Mouse (Mus musculus): Measurements from ENCODE around the gene Trp53bp2. TPM values are rescaled to one million over a fixed set of nuclear protein-coding genes. Genes with fewer than 3 reads are reported as not detected.

The Trp53bp2 gene
- total and polyA plus RNA-seq, 3 experiments, result 2.6 to 15.1 TPM; not detected in 1

GRCm38 (mm10) chr1:182452473-182452872 is 43.5 kb downstream of the Trp53bp2 start:
- H3K36me3 ChIP-seq (ENCODE audit: control insufficient read depth in 1 of 2, insufficient read depth in 2 of 2, low read length in 2 of 2), result peaks cover 0 to 2% of the 10 kb centered on the region in 2 experiments; a peak in 1 of 4 replicates
- no peak overlapping the region for H3K4me3 ChIP-seq (ENCODE audit: control insufficient read depth in 1 of 2, insufficient read depth in 1 of 2, low read depth in 2 of 2, low read length in 2 of 2)
- no peak for DNase-seq (ENCODE audit: low read depth, low spot score)
- no peaks in the 10 kb centered on the region for H3K9me3 ChIP-seq (replicated peaks; ENCODE audit: insufficient read depth, low read length)
- H3K4me1 ChIP-seq (ENCODE audit: control insufficient read depth in 1 of 2, insufficient read depth in 2 of 2, low read length in 2 of 2), result no peaks in the 10 kb centered on the region
- no peak for TF ChIP-seq RCOR1 (IDR thresholded peaks at IDR 0.05; ENCODE audit: low read depth, low read length)
- no peak for TF ChIP-seq MEF2A (IDR thresholded peaks at IDR 0.05; ENCODE audit: extremely low read depth, insufficient replicate concordance, low read depth, low read length, poor library complexity, severe bottlenecking)
- TF ChIP-seq ZNF384 (IDR thresholded peaks at IDR 0.05; ENCODE audit: low read depth, low read length), result no peak
- TF ChIP-seq ETS1 (IDR thresholded peaks at IDR 0.05; ENCODE audit: low read depth, low read length), result no peak
- no peak for TF ChIP-seq POLR2A (IDR thresholded peaks at IDR 0.05; ENCODE audit: control insufficient read depth in 1 of 2, insufficient read depth in 1 of 2, low read depth in 1 of 2, low read length in 2 of 2, poor library complexity in 1 of 2)
- TF ChIP-seq NRF1 (IDR thresholded peaks at IDR 0.05; ENCODE audit: insufficient read depth, low read depth, low read length, poor library complexity, severe bottlenecking), result no peak
- TF ChIP-seq GABPA (IDR thresholded peaks at IDR 0.05; ENCODE audit: low read depth, low read length), result no peak
- TF ChIP-seq MAZ (IDR thresholded peaks at IDR 0.05; ENCODE audit: low read depth, low read length), result no peak
- TF ChIP-seq USF2 (IDR thresholded peaks at IDR 0.05; ENCODE audit: borderline replicate concordance in 1 of 2, insufficient read depth in 1 of 2, low read depth in 1 of 2, low read length in 2 of 2), result no peak
- no peak for TF ChIP-seq ZKSCAN1 (IDR thresholded peaks at IDR 0.05; ENCODE audit: low read depth, low read length)
- no peak for TF ChIP-seq ZC3H11A (IDR thresholded peaks at IDR 0.05; ENCODE audit: low read depth, low read length)
- no peak for TF ChIP-seq EP300 (IDR thresholded peaks at IDR 0.05; ENCODE audit: low read depth in 1 of 2, low read length in 2 of 2)
- TF ChIP-seq CTCF (IDR thresholded peaks at IDR 0.05 in 2 of 3, conservative IDR thresholded peaks at IDR 0.05 in 1 of 3; ENCODE audit: control insufficient read depth in 1 of 3, insufficient read depth in 1 of 3, low read depth in 2 of 3, low read length in 3 of 3, poor library complexity in 1 of 3, severe bottlenecking in 1 of 3), result no peak
- no peak for TF ChIP-seq NELFE (IDR thresholded peaks at IDR 0.05; ENCODE audit: low read depth, low read length)
- TF ChIP-seq MYC (IDR thresholded peaks at IDR 0.05; ENCODE audit: low read depth, low read length), result no peak
- no peak overlapping the region for H3K27ac ChIP-seq (ENCODE audit: control insufficient read depth, low read depth, low read length)
- no peaks in the 10 kb centered on the region for H3K79me2 ChIP-seq (ENCODE audit: control insufficient read depth, insufficient read depth, low read length, poor library complexity)
- H3K27me3 ChIP-seq (ENCODE audit: control insufficient read depth in 1 of 2, insufficient read depth in 2 of 2, low read length in 2 of 2), result no peaks in the 10 kb centered on the region
- H3K9ac ChIP-seq (ENCODE audit: control insufficient read depth, low read depth, low read length, poor library complexity, severe bottlenecking), result no peak overlapping the region

GRCm38 (mm10) chr1:182455080-182455479 is 46.1 kb downstream of the Trp53bp2 start:
- Histone ChIP-seq H3K4me1 (ENCODE audit: control insufficient read depth in 1 of 2, insufficient read depth in 2 of 2, low read length in 2 of 2) (no peaks in the 10 kb centered on the region), H3K4me3 (ENCODE audit: control insufficient read depth in 1 of 2, insufficient read depth in 1 of 2, low read depth in 2 of 2, low read length in 2 of 2) (no peak overlapping the region), H3K27ac (ENCODE audit: control insufficient read depth, low read depth, low read length) (no peak overlapping the region), H3K79me2 (ENCODE audit: control insufficient read depth, insufficient read depth, low read length, poor library complexity) (no peaks in the 10 kb centered on the region), H3K9me3 (replicated peaks; ENCODE audit: insufficient read depth, low read length) (no peaks in the 10 kb centered on the region), H3K9ac (ENCODE audit: control insufficient read depth, low read depth, low read length, poor library complexity, severe bottlenecking) (no peak overlapping the region), H3K27me3 (ENCODE audit: control insufficient read depth in 1 of 2, insufficient read depth in 2 of 2, low read length in 2 of 2) (no peaks in the 10 kb centered on the region), H3K36me3 (ENCODE audit: control insufficient read depth in 1 of 2, insufficient read depth in 2 of 2, low read length in 2 of 2) (no peaks in the 10 kb centered on the region; a peak in 2 of 4 replicates)
- DNase-seq (ENCODE audit: low read depth, low spot score), result no peak
- no peak for TF ChIP-seq POLR2AphosphoS5 (IDR thresholded peaks at IDR 0.05; ENCODE audit: borderline replicate concordance, low read depth, low read length)
- no peak for TF ChIP-seq SMC3 (IDR thresholded peaks at IDR 0.05; ENCODE audit: low read depth, low read length)
- no peak for TF ChIP-seq CHD2 (IDR thresholded peaks at IDR 0.05; ENCODE audit: low read length)
- TF ChIP-seq E2F4 (IDR thresholded peaks at IDR 0.05; ENCODE audit: borderline replicate concordance, low read depth, low read length), result no peak
- TF ChIP-seq MAX (IDR thresholded peaks at IDR 0.05; ENCODE audit: low read length), result no peak
- no peak for TF ChIP-seq ZMIZ1 (IDR thresholded peaks at IDR 0.05; ENCODE audit: low read depth, low read length)
- no peak for TF ChIP-seq ZKSCAN1 (IDR thresholded peaks at IDR 0.05; ENCODE audit: low read depth, low read length)
- no peak for TF ChIP-seq ELF1 (IDR thresholded peaks at IDR 0.05; ENCODE audit: low read depth, low read length)
- no peak for TF ChIP-seq CTCF (IDR thresholded peaks at IDR 0.05 in 2 of 3, conservative IDR thresholded peaks at IDR 0.05 in 1 of 3; ENCODE audit: control insufficient read depth in 1 of 3, insufficient read depth in 1 of 3, low read depth in 2 of 3, low read length in 3 of 3, poor library complexity in 1 of 3, severe bottlenecking in 1 of 3)
- TF ChIP-seq USF2 (IDR thresholded peaks at IDR 0.05; ENCODE audit: borderline replicate concordance in 1 of 2, insufficient read depth in 1 of 2, low read depth in 1 of 2, low read length in 2 of 2), result no peak
- no peak for TF ChIP-seq POLR2AphosphoS2 (IDR thresholded peaks at IDR 0.05; ENCODE audit: low read length)
